Mouse (Mus musculus) intestine, embryonic 16.5 days (tissue): ENCODE results near the gene Plin3. TPM values are rescaled to one million over a fixed set of nuclear protein-coding genes. Genes with fewer than 3 reads are reported as not detected.

Experiments used
- ATAC-seq: fragments of 200-750 bp; cut with Nextera tagmentation; 2 replicates; pipeline ENCODE4 v1.8.0; 2017; ENCODE audit warnings: moderate TSS enrichment, moderate library complexity
- H3K27ac ChIP-seq: fragments of 300-500 bp; sonication (generic); 2 replicates; pipeline ENCODE4 v1.5.1; 2014; ENCODE audit warnings: mild to moderate bottlenecking, low read length
- H3K27me3 ChIP-seq: fragments of 300-500 bp; sonication (generic); replicated peaks from 2 replicates; pipeline ENCODE4 v1.6.1; 2014; ENCODE audit warnings: low read length, control low read depth, mixed read lengths; ENCODE audit not compliant: control insufficient read depth, insufficient read depth
- H3K36me3 ChIP-seq: fragments of 300-500 bp; sonication (generic); 2 replicates; pipeline ENCODE4 v1.6.1; 2014; ENCODE audit warnings: low read length, control low read depth; ENCODE audit not compliant: control insufficient read depth, insufficient read depth
- H3K4me1 ChIP-seq: fragments of 300-500 bp; sonication (generic); 2 replicates; pipeline ENCODE4 v1.6.1; 2014; ENCODE audit warnings: low read length, control low read depth, mixed read lengths; ENCODE audit not compliant: control insufficient read depth, insufficient read depth
- H3K4me2 ChIP-seq: fragments of 300-500 bp; sonication (generic); 2 replicates; pipeline ENCODE4 v1.6.1; 2014; ENCODE audit warnings: low read depth, low read length, control low read depth
- H3K4me3 ChIP-seq: fragments of 300-500 bp; sonication (generic); 2 replicates; pipeline ENCODE4 v1.5.1; 2014; ENCODE audit warnings: mild to moderate bottlenecking, low read length
- H3K9ac ChIP-seq: fragments of 300-500 bp; sonication (generic); 2 replicates; pipeline ENCODE4 v1.6.1; 2014; ENCODE audit warnings: low read depth, low read length
- H3K9me3 ChIP-seq: fragments of 300-500 bp; sonication (generic); 2 replicates; pipeline ENCODE4 v1.6.1; 2016; ENCODE audit warnings: low read length, control low read depth; ENCODE audit not compliant: control insufficient read depth
- WGBS: fragments of 180-500 bp; shearing (Covaris S2); extraction: QIAGEN DNeasy Blood & Tissue Kit; methylation state at CpG from one replicate; pipeline ENCODE4 v1.1.7; 2014; 5-methylcytosine and 5-hydroxymethylcytosine counted together
- polyA plus RNA-seq: library from polyadenylated mRNA; unstranded; fragments of >200 nt; fragmentation: Nextera tagmentation; extraction: Ambion mirVana; gene quantifications from 2 replicates; pipeline ENCODE4 v1.2.1, GENCODE M21; 2015

The Plin3 gene
- polyA plus RNA-seq, 1 experiment from 2014 or later: 287 TPM

GRCm38 (mm10) chr17:56279481-56280155, 13.1 kb downstream of the Plin3 start:
- H3K27ac ChIP-seq: peak overlapping the region; percentile 59

GRCm38 (mm10) chr17:56278340-56278739, 14.3 kb downstream of the Plin3 start:
- H3K4me3 ChIP-seq: no peak overlapping the region
- H3K4me2 ChIP-seq: peak overlapping the region; percentile 14; the same call in 1 of the 2 replicates
- H3K27ac ChIP-seq: peak overlapping the region; percentile 95
- H3K9ac ChIP-seq: peak overlapping the region; percentile 36; the same call in 1 of the 2 replicates
- no peaks in the 10 kb centered on the region for H3K27me3 ChIP-seq
- H3K36me3 ChIP-seq: peaks cover 15% of the 10 kb centered on the region
- 67% methylated on average over 5 of the region's 5 CpGs for WGBS
- ATAC-seq: no peak
- no peaks in the 10 kb centered on the region for H3K9me3 ChIP-seq
- peaks cover 33% of the 10 kb centered on the region for H3K4me1 ChIP-seq

More at GRCm38 (mm10) chr17:56279481-56280155, 13.1 kb downstream of the Plin3 start:
- Histone ChIP-seq H3K9me3 (no peaks in the 10 kb centered on the region), H3K4me2 (no peak overlapping the region), H3K27me3 (no peaks in the 10 kb centered on the region), H3K36me3 (peaks cover 22% of the 10 kb centered on the region), H3K4me3 (no peak overlapping the region), H3K9ac (peak overlapping the region; percentile 23), H3K4me1 (peaks cover 29% of the 10 kb centered on the region)
- no peak for ATAC-seq
- 76% methylated on average over 12 of the region's 12 CpGs for WGBS

- H3K9me3 ChIP-seq: no peaks in the 10 kb centered on the region
- H3K36me3 ChIP-seq: peaks cover 7% of the 10 kb centered on the region
- H3K9ac ChIP-seq: peak overlapping the region; percentile 46
- peak overlapping the region; percentile 44 for H3K4me2 ChIP-seq
- WGBS: 37% methylated on average over 2 of the region's 2 CpGs
- no peaks in the 10 kb centered on the region for H3K27me3 ChIP-seq
- ATAC-seq: no peak
- peak overlapping the region; percentile 95 for H3K27ac ChIP-seq
- peaks cover 33% of the 10 kb centered on the region for H3K4me1 ChIP-seq
- peak overlapping the region; percentile 68 for H3K4me3 ChIP-seq
Measured at GRCm38 (mm10) chr17:56277567-56277893, 15.1 kb downstream of the Plin3 start.

- peak within 1 kb of the TSS; percentile 68 for H3K4me3 ChIP-seq
- peaks cover 7% of the 10 kb centered on the region for H3K36me3 ChIP-seq
- H3K4me1 ChIP-seq: peaks cover 33% of the 10 kb centered on the region
- H3K9ac ChIP-seq: peak within 1 kb of the TSS; percentile 87
- ATAC-seq: peak; percentile 90
- WGBS: 3% methylated on average over 17 of the region's 21 CpGs
- H3K9me3 ChIP-seq: no peaks in the 10 kb centered on the region
- H3K4me2 ChIP-seq: peak within 1 kb of the TSS; percentile 69
- H3K27me3 ChIP-seq: no peaks in the 10 kb centered on the region
- H3K27ac ChIP-seq: peak within 1 kb of the TSS; percentile 96
Measured at GRCm38 (mm10) chr17:56276643-56277566, 15.8 kb downstream of the Plin3 start, which contains the start of gene Ticam1. Gene Ticam1 (minus strand): TSS chr17:56276786.

- ATAC-seq: peak; percentile 63
- Histone ChIP-seq H3K27ac (peak overlapping the region; percentile 96), H3K9ac (peak overlapping the region; percentile 87), H3K27me3 (no peaks in the 10 kb centered on the region), H3K9me3 (no peaks in the 10 kb centered on the region), H3K4me3 (peak overlapping the region; percentile 68), H3K4me2 (peak overlapping the region; percentile 69), H3K36me3 (peaks cover 6% of the 10 kb centered on the region), H3K4me1 (peaks cover 28% of the 10 kb centered on the region)
- WGBS: 18% methylated on average over 5 of the region's 5 CpGs
Measured at GRCm38 (mm10) chr17:56275842-56276480, 16.7 kb downstream of the Plin3 start.

- 92% methylated on average over 5 of the region's 5 CpGs for WGBS
- H3K4me2 ChIP-seq: peak overlapping the region; percentile 14; the same call in 1 of the 2 replicates
- no peak for ATAC-seq
- no peak overlapping the region for H3K4me3 ChIP-seq
- H3K9me3 ChIP-seq: no peaks in the 10 kb centered on the region
- no peak overlapping the region for H3K27ac ChIP-seq
- no peak overlapping the region for H3K9ac ChIP-seq
- H3K36me3 ChIP-seq: peaks cover 15% of the 10 kb centered on the region
- peaks cover 20% of the 10 kb centered on the region for H3K4me1 ChIP-seq
- H3K27me3 ChIP-seq: no peaks in the 10 kb centered on the region
Measured at GRCm38 (mm10) chr17:56273986-56274385, 18.7 kb downstream of the Plin3 start.

- no peak overlapping the region for H3K4me3 ChIP-seq
- H3K4me2 ChIP-seq: peak overlapping the region; percentile 14; the same call in 1 of the 2 replicates
- H3K27me3 ChIP-seq: no peaks in the 10 kb centered on the region
- 0 out of 2 replicates have a peak overlapping the region, but pooled peaks have one; percentile 4 for H3K27ac ChIP-seq
- H3K9me3 ChIP-seq: no peaks in the 10 kb centered on the region
- H3K36me3 ChIP-seq: peaks cover 15% of the 10 kb centered on the region
- H3K4me1 ChIP-seq: peaks cover 16% of the 10 kb centered on the region
- WGBS: 86% methylated on average over 7 of the region's 7 CpGs
- H3K9ac ChIP-seq: no peak overlapping the region
- ATAC-seq: no peak
Measured at GRCm38 (mm10) chr17:56273482-56273881, 19.2 kb downstream of the Plin3 start.

GRCm38 (mm10) chr17:56272644-56273043, 20.0 kb downstream of the Plin3 start:
- H3K27ac ChIP-seq: no peak overlapping the region
- no peak overlapping the region; the same call in 1 of the 2 replicates for H3K9ac ChIP-seq
- WGBS: 70% methylated on average over 3 of the region's 3 CpGs
- ATAC-seq: no peak
- no peaks in the 10 kb centered on the region for H3K27me3 ChIP-seq
- no peaks in the 10 kb centered on the region for H3K9me3 ChIP-seq
- H3K36me3 ChIP-seq: peaks cover 15% of the 10 kb centered on the region
- no peak overlapping the region for H3K4me3 ChIP-seq
- H3K4me1 ChIP-seq: peaks cover 10% of the 10 kb centered on the region
- H3K4me2 ChIP-seq: no peak overlapping the region
